Mouse (Mus musculus): ENCODE results near the gene Grhpr. TPM values are rescaled to one million over a fixed set of nuclear protein-coding genes. Genes with fewer than 3 reads are reported as not detected.
A peak's percentile ranks its signal among the peaks of the same experiment; 100 is the strongest.
"Not testable (repeated sequence)": the region's sequence is repeated elsewhere in the genome, so short reads cannot be mapped to it uniquely, and the experiment has no call there.

The Grhpr gene
- total RNA-seq, 1 experiment from 2014 or later = 5.0 TPM

- ATAC-seq (replicated peaks; ENCODE audit: insufficient number of reproducible peaks, low FRiP score, low TSS enrichment, poor library complexity, severe bottlenecking) = peak; percentile 56
Measured at GRCm38 (mm10) chr4:44970612-44971110, 10.5 kb upstream of the Grhpr start.

GRCm38 (mm10) chr4:44973450-44973849 lies 7.7 kb upstream of the Grhpr start:
- peak; percentile 81 for ATAC-seq (replicated peaks; ENCODE audit: insufficient number of reproducible peaks, low FRiP score, low TSS enrichment, poor library complexity, severe bottlenecking)

GRCm38 (mm10) chr4:44973871-44974270 lies 7.3 kb upstream of the Grhpr start:
- no peak for ATAC-seq (replicated peaks; ENCODE audit: insufficient number of reproducible peaks, low FRiP score, low TSS enrichment, poor library complexity, severe bottlenecking)

- ATAC-seq (replicated peaks; ENCODE audit: insufficient number of reproducible peaks, low FRiP score, low TSS enrichment, poor library complexity, severe bottlenecking) = no peak
Measured at GRCm38 (mm10) chr4:44974331-44974730, 6.9 kb upstream of the Grhpr start.

GRCm38 (mm10) chr4:44976026-44976615 lies 5.1 kb upstream of the Grhpr start:
- no peak for ATAC-seq (replicated peaks; ENCODE audit: insufficient number of reproducible peaks, low FRiP score, low TSS enrichment, poor library complexity, severe bottlenecking)

- no peak for ATAC-seq (replicated peaks; ENCODE audit: insufficient number of reproducible peaks, low FRiP score, low TSS enrichment, poor library complexity, severe bottlenecking)
Measured at GRCm38 (mm10) chr4:44976921-44977710, 4.1 kb upstream of the Grhpr start.

GRCm38 (mm10) chr4:44978175-44978574 lies 3.0 kb upstream of the Grhpr start:
- ATAC-seq (replicated peaks; ENCODE audit: insufficient number of reproducible peaks, low FRiP score, low TSS enrichment, poor library complexity, severe bottlenecking) = no peak

GRCm38 (mm10) chr4:44979794-44980338 lies 1.3 kb upstream of the Grhpr start:
- ATAC-seq (replicated peaks; ENCODE audit: insufficient number of reproducible peaks, low FRiP score, low TSS enrichment, poor library complexity, severe bottlenecking) = no peak

- ATAC-seq (replicated peaks; ENCODE audit: insufficient number of reproducible peaks, low FRiP score, low TSS enrichment, poor library complexity, severe bottlenecking) = no peak
Measured at GRCm38 (mm10) chr4:44981974-44982287, 736 bp downstream of the Grhpr start.

- ATAC-seq (replicated peaks; ENCODE audit: insufficient number of reproducible peaks, low FRiP score, low TSS enrichment, poor library complexity, severe bottlenecking) = no peak
Measured at GRCm38 (mm10) chr4:44982440-44983130, 1.4 kb downstream of the Grhpr start.

- no peak for ATAC-seq (replicated peaks; ENCODE audit: insufficient number of reproducible peaks, low FRiP score, low TSS enrichment, poor library complexity, severe bottlenecking)
Measured at GRCm38 (mm10) chr4:44983131-44983740, 2.0 kb downstream of the Grhpr start.

- ATAC-seq (replicated peaks; ENCODE audit: insufficient number of reproducible peaks, low FRiP score, low TSS enrichment, poor library complexity, severe bottlenecking) = no peak
Measured at GRCm38 (mm10) chr4:44990560-44990959, 9.4 kb downstream of the Grhpr start.

- ATAC-seq (replicated peaks; ENCODE audit: insufficient number of reproducible peaks, low FRiP score, low TSS enrichment, poor library complexity, severe bottlenecking) = not testable (repeated sequence)
Measured at GRCm38 (mm10) chr4:44992330-44992729, 11.1 kb downstream of the Grhpr start.

- not testable (repeated sequence) for ATAC-seq (replicated peaks; ENCODE audit: insufficient number of reproducible peaks, low FRiP score, low TSS enrichment, poor library complexity, severe bottlenecking)
Measured at GRCm38 (mm10) chr4:44993179-44993578, 12.0 kb downstream of the Grhpr start.

- no peak for ATAC-seq (replicated peaks; ENCODE audit: insufficient number of reproducible peaks, low FRiP score, low TSS enrichment, poor library complexity, severe bottlenecking)
Measured at GRCm38 (mm10) chr4:44993847-44994246, 12.7 kb downstream of the Grhpr start.

- no peak for ATAC-seq (replicated peaks; ENCODE audit: insufficient number of reproducible peaks, low FRiP score, low TSS enrichment, poor library complexity, severe bottlenecking)
Measured at GRCm38 (mm10) chr4:44994776-44995175, 13.6 kb downstream of the Grhpr start.

GRCm38 (mm10) chr4:44998071-44998470 lies 16.9 kb downstream of the Grhpr start:
- ATAC-seq (replicated peaks; ENCODE audit: insufficient number of reproducible peaks, low FRiP score, low TSS enrichment, poor library complexity, severe bottlenecking) = no peak

- ATAC-seq (replicated peaks; ENCODE audit: insufficient number of reproducible peaks, low FRiP score, low TSS enrichment, poor library complexity, severe bottlenecking) = no peak
Measured at GRCm38 (mm10) chr4:45000001-45000400, 18.8 kb downstream of the Grhpr start.

- no peak for ATAC-seq (replicated peaks; ENCODE audit: insufficient number of reproducible peaks, low FRiP score, low TSS enrichment, poor library complexity, severe bottlenecking)
Measured at GRCm38 (mm10) chr4:45005452-45005851, 24.3 kb downstream of the Grhpr start.
